Mouse (Mus musculus) embryonic facial prominence, embryonic 10.5 days (tissue): Measurements from ENCODE around the gene Abcg8. TPM values are rescaled to one million over a fixed set of nuclear protein-coding genes. Genes with fewer than 3 reads are reported as not detected.
A peak's percentile ranks its signal among the peaks of the same experiment; 100 is the strongest.

Source experiments
- DNase-seq: peaks from one replicate; pipeline ENCODE4 v3.0.0-alpha.2; 2017; ENCODE audit warnings: low spot score
- H3K27ac ChIP-seq: fragments of 300-500 bp; sonication (generic); replicated peaks from 2 replicates; pipeline ENCODE4 v1.5.1; 2016; ENCODE audit warnings: mild to moderate bottlenecking
- H3K27me3 ChIP-seq: fragments of 300-500 bp; sonication (generic); replicated peaks from 2 replicates; pipeline ENCODE4 v1.6.1; 2016; ENCODE audit warnings: low read depth, mild to moderate bottlenecking; ENCODE audit not compliant: poor library complexity, severe bottlenecking
- H3K36me3 ChIP-seq: fragments of 300-500 bp; sonication (generic); replicated peaks from 2 replicates; pipeline ENCODE4 v1.6.1; 2016; ENCODE audit warnings: mild to moderate bottlenecking, moderate library complexity
- H3K4me1 ChIP-seq: fragments of 300-500 bp; sonication (generic); 2 replicates; pipeline ENCODE4 v1.6.1; 2016
- H3K4me3 ChIP-seq: fragments of 300-500 bp; sonication (generic); 2 replicates; pipeline ENCODE4 v1.5.1; 2016; ENCODE audit warnings: mild to moderate bottlenecking, moderate library complexity
- H3K9me3 ChIP-seq: fragments of 300-500 bp; sonication (generic); 2 replicates; pipeline ENCODE4 v1.6.1; 2016; ENCODE audit warnings: mild to moderate bottlenecking
- WGBS: fragments of 180-500 bp; shearing (Covaris S2); methylation state at CpG from one replicate; pipeline ENCODE4 v1.1.7; 2016; 5-methylcytosine and 5-hydroxymethylcytosine counted together
- polyA plus RNA-seq: library from polyadenylated mRNA; unstranded; fragments of >200 nt; fragmentation: Nextera tagmentation; extraction: Ambion mirVana; gene quantifications from 2 replicates; pipeline ENCODE4 v1.2.1, GENCODE M21; 2016

Abcg8 gene
- polyA plus RNA-seq, 1 experiment from 2014 or later, result 0.10 TPM

GRCm38 (mm10) chr17:84665053-84665452 is 11.0 kb upstream of the Abcg8 start:
- Histone ChIP-seq H3K36me3 (no peaks in the 10 kb centered on the region), H3K4me3 (no peak overlapping the region), H3K27ac (no peak overlapping the region), H3K9me3 (no peaks in the 10 kb centered on the region), H3K4me1 (peaks cover 19% of the 10 kb centered on the region), H3K27me3 (no peaks in the 10 kb centered on the region)
- 57% methylated on average over 10 of the region's 10 CpGs for WGBS
- no peak for DNase-seq

GRCm38 (mm10) chr17:84665691-84666090 is 10.4 kb upstream of the Abcg8 start:
- H3K9me3 ChIP-seq, result no peaks in the 10 kb centered on the region
- H3K4me3 ChIP-seq, result no peak overlapping the region
- H3K4me1 ChIP-seq, result peaks cover 19% of the 10 kb centered on the region
- no peak for DNase-seq
- H3K27ac ChIP-seq, result 0 out of 2 replicates have a peak overlapping the region, but pooled peaks have one; percentile 24
- H3K36me3 ChIP-seq, result no peaks in the 10 kb centered on the region
- WGBS, result 31% methylated on average over 9 of the region's 9 CpGs
- H3K27me3 ChIP-seq, result no peaks in the 10 kb centered on the region

- Histone ChIP-seq H3K27ac (no peak overlapping the region), H3K27me3 (no peaks in the 10 kb centered on the region), H3K4me3 (no peak overlapping the region), H3K4me1 (peaks cover 21% of the 10 kb centered on the region), H3K9me3 (no peaks in the 10 kb centered on the region), H3K36me3 (no peaks in the 10 kb centered on the region)
- 91% methylated on average over 3 of the region's 3 CpGs for WGBS
- no peak for DNase-seq
Observed at GRCm38 (mm10) chr17:84667848-84668247, 8.3 kb upstream of the Abcg8 start.

- peaks cover 41% of the 10 kb centered on the region for H3K4me1 ChIP-seq
- H3K36me3 ChIP-seq, result no peaks in the 10 kb centered on the region
- H3K4me3 ChIP-seq, result no peak overlapping the region
- WGBS, result 79% methylated on average over 16 of the region's 16 CpGs
- no peaks in the 10 kb centered on the region for H3K9me3 ChIP-seq
- DNase-seq, result no peak
- no peak overlapping the region for H3K27ac ChIP-seq
- H3K27me3 ChIP-seq, result peaks cover 24% of the 10 kb centered on the region
Observed at GRCm38 (mm10) chr17:84672376-84673369, 3.4 kb upstream of the Abcg8 start.

- Histone ChIP-seq H3K4me1 (peaks cover 41% of the 10 kb centered on the region), H3K9me3 (no peaks in the 10 kb centered on the region), H3K27me3 (peaks cover 24% of the 10 kb centered on the region), H3K27ac (0 out of 2 replicates have a peak overlapping the region, but pooled peaks have one; percentile 4), H3K36me3 (no peaks in the 10 kb centered on the region), H3K4me3 (no peak overlapping the region)
- DNase-seq, result no peak
- WGBS, result 13% methylated on average over 7 of the region's 7 CpGs
Observed at GRCm38 (mm10) chr17:84674048-84674447, 2.1 kb upstream of the Abcg8 start.

GRCm38 (mm10) chr17:84675204-84675603 is 898 bp upstream of the Abcg8 start:
- Histone ChIP-seq H3K27ac (no peak overlapping the region), H3K27me3 (peaks cover 24% of the 10 kb centered on the region), H3K36me3 (no peaks in the 10 kb centered on the region), H3K4me3 (no peak overlapping the region), H3K9me3 (no peaks in the 10 kb centered on the region), H3K4me1 (peaks cover 41% of the 10 kb centered on the region)
- WGBS, result 65% methylated on average over 4 of the region's 4 CpGs
- DNase-seq, result peak; percentile 11

- H3K27ac ChIP-seq, result no peak overlapping the region
- 93% methylated on average over 11 of the region's 11 CpGs for WGBS
- peaks cover 24% of the 10 kb centered on the region for H3K27me3 ChIP-seq
- H3K4me1 ChIP-seq, result peaks cover 36% of the 10 kb centered on the region
- no peaks in the 10 kb centered on the region for H3K9me3 ChIP-seq
- DNase-seq, result no peak
- no peak overlapping the region for H3K4me3 ChIP-seq
- H3K36me3 ChIP-seq, result no peaks in the 10 kb centered on the region
Observed at GRCm38 (mm10) chr17:84677595-84677994, 1.5 kb downstream of the Abcg8 start.

GRCm38 (mm10) chr17:84681670-84682069 is 5.6 kb downstream of the Abcg8 start:
- 78% methylated on average over 3 of the region's 3 CpGs for WGBS
- no peak for DNase-seq
- H3K4me1 ChIP-seq, result peaks cover 24% of the 10 kb centered on the region
- H3K4me3 ChIP-seq, result no peak overlapping the region
- H3K27me3 ChIP-seq, result 0 out of 2 replicates have a peak, but pooled peaks cover 3% of the 10 kb centered on the region
- no peaks in the 10 kb centered on the region for H3K9me3 ChIP-seq
- H3K27ac ChIP-seq, result no peak overlapping the region
- no peaks in the 10 kb centered on the region for H3K36me3 ChIP-seq

GRCm38 (mm10) chr17:84682734-84683717 is 6.9 kb downstream of the Abcg8 start, which contains the start of gene Abcg5:
TSS of gene Abcg5 (minus strand) at chr17:84683011.
- no peaks in the 10 kb centered on the region for H3K36me3 ChIP-seq
- H3K27ac ChIP-seq, result no peak within 1 kb of the TSS
- 76% methylated on average over 18 of the region's 18 CpGs for WGBS

GRCm38 (mm10) chr17:84684284-84684683 is 8.2 kb downstream of the Abcg8 start:
- Histone ChIP-seq H3K36me3 (no peaks in the 10 kb centered on the region), H3K27me3 (no peaks in the 10 kb centered on the region), H3K4me3 (no peak overlapping the region), H3K9me3 (no peaks in the 10 kb centered on the region), H3K4me1 (peaks cover 34% of the 10 kb centered on the region), H3K27ac (peak overlapping the region; percentile 11; the same call in 1 of the 2 replicates)
- WGBS, result 57% methylated on average over 6 of the region's 6 CpGs
- no peak for DNase-seq

More at GRCm38 (mm10) chr17:84682734-84683717, 6.9 kb downstream of the Abcg8 start, which contains the start of gene Abcg5:
- peaks cover 28% of the 10 kb centered on the region for H3K4me1 ChIP-seq
- no peak for DNase-seq
- H3K27me3 ChIP-seq, result no peaks in the 10 kb centered on the region
- no peaks in the 10 kb centered on the region for H3K9me3 ChIP-seq
- H3K4me3 ChIP-seq, result no peak within 1 kb of the TSS

GRCm38 (mm10) chr17:84685286-84685685 is 9.2 kb downstream of the Abcg8 start:
- Histone ChIP-seq H3K4me3 (no peak overlapping the region), H3K9me3 (no peaks in the 10 kb centered on the region), H3K4me1 (peaks cover 42% of the 10 kb centered on the region), H3K27me3 (no peaks in the 10 kb centered on the region), H3K27ac (0 out of 2 replicates have a peak overlapping the region, but pooled peaks have one; percentile 15), H3K36me3 (no peaks in the 10 kb centered on the region)
- WGBS, result 82% methylated on average over 4 of the region's 4 CpGs
- DNase-seq, result no peak

GRCm38 (mm10) chr17:84687994-84688393 is 11.9 kb downstream of the Abcg8 start:
- DNase-seq, result no peak
- H3K4me3 ChIP-seq, result no peak overlapping the region
- peak overlapping the region; percentile 72 for H3K27ac ChIP-seq
- no peaks in the 10 kb centered on the region for H3K36me3 ChIP-seq
- H3K9me3 ChIP-seq, result no peaks in the 10 kb centered on the region
- WGBS, result 57% methylated on average over 5 of the region's 5 CpGs
- no peaks in the 10 kb centered on the region for H3K27me3 ChIP-seq
- peaks cover 48% of the 10 kb centered on the region for H3K4me1 ChIP-seq
